Mouse (Mus musculus): ENCODE results near the gene Pde4b. TPM values are rescaled to one million over a fixed set of nuclear protein-coding genes. Genes with fewer than 3 reads are reported as not detected.

The Pde4b gene
- total RNA-seq, 2 experiments from 2014 or later = 59.9 to 62.5 TPM

GRCm38 (mm10) chr4:102260216-102260615, 172.9 kb downstream of the Pde4b start:
- no peak for DNase-seq
- no peak overlapping the region for H3K4me3 ChIP-seq
- intact Hi-C loops (cut with DNase I) = no loop called here
- TF ChIP-seq CTCF (IDR thresholded peaks at IDR 0.05) = no peak
- H3K27ac ChIP-seq = no peak overlapping the region

- TF ChIP-seq CTCF (IDR thresholded peaks at IDR 0.05) = no peak
- no peak for DNase-seq
- no peak overlapping the region for H3K4me3 ChIP-seq
- intact Hi-C loops (cut with DNase I) = no loop called here
- no peak overlapping the region for H3K27ac ChIP-seq
These were observed 185.0 kb downstream of the Pde4b start for GRCm38 (mm10) chr4:102272313-102272712.

- H3K4me3 ChIP-seq = no peak overlapping the region
- TF ChIP-seq CTCF (IDR thresholded peaks at IDR 0.05) = no peak
- H3K27ac ChIP-seq = no peak overlapping the region
- no peak for DNase-seq
- intact Hi-C loops (cut with DNase I) = no loop called here
These were observed 185.4 kb downstream of the Pde4b start for GRCm38 (mm10) chr4:102272749-102273148.

GRCm38 (mm10) chr4:102275716-102276115, 188.4 kb downstream of the Pde4b start:
- no peak for TF ChIP-seq CTCF (IDR thresholded peaks at IDR 0.05)
- no peak for DNase-seq
- no peak overlapping the region for H3K4me3 ChIP-seq
- intact Hi-C loops (cut with DNase I) = no loop called here
- no peak overlapping the region for H3K27ac ChIP-seq

- H3K27ac ChIP-seq = no peak overlapping the region
These were observed 191.6 kb downstream of the Pde4b start for GRCm38 (mm10) chr4:102278958-102279357.

GRCm38 (mm10) chr4:102287172-102287571, 199.8 kb downstream of the Pde4b start:
- H3K4me3 ChIP-seq = no peak overlapping the region
- TF ChIP-seq CTCF (IDR thresholded peaks at IDR 0.05) = no peak
- intact Hi-C loops (cut with DNase I) = loop anchor here (5.0 kb wide), 1 partner anchor 400 kb away; no protein-coding TSS in a partner anchor
- DNase-seq = no peak
- H3K27ac ChIP-seq = no peak overlapping the region

More at GRCm38 (mm10) chr4:102278958-102279357, 191.6 kb downstream of the Pde4b start:
- no peak overlapping the region for H3K4me3 ChIP-seq
- intact Hi-C loops (cut with DNase I) = no loop called here
- DNase-seq = no peak
- no peak for TF ChIP-seq CTCF (IDR thresholded peaks at IDR 0.05)

GRCm38 (mm10) chr4:102290052-102290734, 202.8 kb downstream of the Pde4b start:
- no peak for DNase-seq
- Histone ChIP-seq H3K4me3 (no peak overlapping the region), H3K27ac (no peak overlapping the region)
- no peak for TF ChIP-seq CTCF (IDR thresholded peaks at IDR 0.05)
- intact Hi-C loops (cut with DNase I) = no loop called here

- TF ChIP-seq CTCF (IDR thresholded peaks at IDR 0.05) = no peak
- no peak for DNase-seq
- Histone ChIP-seq H3K27ac (no peak overlapping the region), H3K4me3 (no peak overlapping the region)
- intact Hi-C loops (cut with DNase I) = no loop called here
These were observed 210.2 kb downstream of the Pde4b start for GRCm38 (mm10) chr4:102297558-102297957.

- intact Hi-C loops (cut with DNase I) = no loop called here
- TF ChIP-seq CTCF (IDR thresholded peaks at IDR 0.05) = no peak
- no peak for DNase-seq
- H3K4me3 ChIP-seq = no peak overlapping the region
- no peak overlapping the region for H3K27ac ChIP-seq
These were observed 215.2 kb downstream of the Pde4b start for GRCm38 (mm10) chr4:102302568-102302967.

GRCm38 (mm10) chr4:102307661-102308297, 220.4 kb downstream of the Pde4b start:
- intact Hi-C loops (cut with DNase I) = no loop called here
- no peak for DNase-seq
- Histone ChIP-seq H3K4me3 (no peak overlapping the region), H3K27ac (no peak overlapping the region)
- TF ChIP-seq CTCF (IDR thresholded peaks at IDR 0.05) = no peak

GRCm38 (mm10) chr4:102310630-102311029, 223.3 kb downstream of the Pde4b start:
- DNase-seq = no peak
- TF ChIP-seq CTCF (IDR thresholded peaks at IDR 0.05) = no peak
- intact Hi-C loops (cut with DNase I) = no loop called here
- Histone ChIP-seq H3K27ac (no peak overlapping the region), H3K4me3 (no peak overlapping the region)

- DNase-seq = no peak
- no peak overlapping the region for H3K27ac ChIP-seq
- no peak overlapping the region for H3K4me3 ChIP-seq
- no peak for TF ChIP-seq CTCF (IDR thresholded peaks at IDR 0.05)
- intact Hi-C loops (cut with DNase I) = no loop called here
These were observed 228.7 kb downstream of the Pde4b start for GRCm38 (mm10) chr4:102316011-102316410.

GRCm38 (mm10) chr4:102316699-102317285, 229.4 kb downstream of the Pde4b start:
- Histone ChIP-seq H3K27ac (no peak overlapping the region), H3K4me3 (no peak overlapping the region)
- no peak for TF ChIP-seq CTCF (IDR thresholded peaks at IDR 0.05)
- intact Hi-C loops (cut with DNase I) = no loop called here
- no peak for DNase-seq

Data from gastrocnemius, adult 2 months (tissue).